Mouse (Mus musculus) midbrain, embryonic 16.5 days (tissue): ENCODE measurements at regions not wholly inside any gene's neighbourhood (a gene's known extent, or its start where the extent isn't known, plus 50 kb on each side); places are given as distances from the start of the nearest gene placed in this dataset.
A peak's percentile ranks its signal among the peaks of the same experiment; 100 is the strongest.
"Not testable (repeated sequence)": the region's sequence is repeated elsewhere in the genome, so short reads cannot be mapped to it uniquely, and the experiment has no call there.

Experiments used
- ATAC-seq: fragments of 200-750 bp; cut with Nextera tagmentation; 2 replicates; pipeline ENCODE4 v1.8.0; 2017; ENCODE audit warnings: moderate TSS enrichment
- H3K27ac ChIP-seq: fragments of 300-500 bp; sonication (generic); 2 replicates; pipeline ENCODE4 v1.5.1; 2014; ENCODE audit warnings: mild to moderate bottlenecking, low read length, mixed read lengths
- H3K27me3 ChIP-seq: fragments of 300-500 bp; sonication (generic); 2 replicates; pipeline ENCODE4 v1.6.1; 2014; ENCODE audit warnings: low read depth, low read length, mixed read lengths; ENCODE audit not compliant: control insufficient read depth, insufficient read depth
- H3K36me3 ChIP-seq: fragments of 300-500 bp; sonication (generic); 2 replicates; pipeline ENCODE4 v1.6.1; 2014; ENCODE audit warnings: mild to moderate bottlenecking, low read length, moderate library complexity, mixed read lengths; ENCODE audit not compliant: control insufficient read depth, insufficient read depth
- H3K4me1 ChIP-seq: fragments of 300-500 bp; sonication (generic); 2 replicates; pipeline ENCODE4 v1.6.1; 2014; ENCODE audit warnings: mild to moderate bottlenecking, low read length, mixed read lengths; ENCODE audit not compliant: control insufficient read depth, insufficient read depth
- H3K4me2 ChIP-seq: fragments of 300-500 bp; sonication (generic); 2 replicates; pipeline ENCODE4 v1.6.1; 2014; ENCODE audit warnings: mild to moderate bottlenecking, low read length, mixed read lengths
- H3K4me3 ChIP-seq: fragments of 300-500 bp; sonication (generic); 2 replicates; pipeline ENCODE4 v1.5.1; 2014; ENCODE audit warnings: low read depth, mild to moderate bottlenecking, low read length, moderate library complexity, mixed read lengths
- H3K9ac ChIP-seq: fragments of 300-500 bp; sonication (generic); 2 replicates; pipeline ENCODE4 v1.6.1; 2014; ENCODE audit warnings: low read depth, low read length, mixed read lengths
- H3K9me3 ChIP-seq: fragments of 300-500 bp; sonication (generic); replicated peaks from 2 replicates; pipeline ENCODE4 v1.6.1; 2014; ENCODE audit warnings: mild to moderate bottlenecking, low read length, mixed read lengths; ENCODE audit not compliant: control insufficient read depth, poor library complexity, severe bottlenecking
- WGBS: fragments of 180-500 bp; shearing (Covaris S2); extraction: QIAGEN DNeasy Blood & Tissue Kit; methylation state at CpG from one replicate; pipeline ENCODE4 v1.1.7; 2014; 5-methylcytosine and 5-hydroxymethylcytosine counted together

- no peaks in the 10 kb centered on the region for H3K4me1 ChIP-seq
- ATAC-seq, result no peak
These were observed 125.6 kb upstream of the Ranbp3l start for GRCm38 (mm10) chr15:8842129-8842528.

GRCm38 (mm10) chr15:8839462-8839861 is 128.3 kb upstream of the Ranbp3l start:
- Histone ChIP-seq H3K27ac (no peak overlapping the region), H3K4me3 (no peak overlapping the region), H3K27me3 (no peaks in the 10 kb centered on the region), H3K9ac (no peak overlapping the region), H3K36me3 (no peaks in the 10 kb centered on the region), H3K4me1 (no peaks in the 10 kb centered on the region), H3K9me3 (no peaks in the 10 kb centered on the region), H3K4me2 (no peak overlapping the region)
- no peak for ATAC-seq
- 42% methylated on average over 1 of the region's 1 CpGs for WGBS

More at GRCm38 (mm10) chr15:8842129-8842528, 125.6 kb upstream of the Ranbp3l start:
- Histone ChIP-seq H3K9me3 (no peaks in the 10 kb centered on the region), H3K36me3 (no peaks in the 10 kb centered on the region), H3K9ac (no peak overlapping the region), H3K27me3 (no peaks in the 10 kb centered on the region), H3K27ac (no peak overlapping the region), H3K4me3 (no peak overlapping the region), H3K4me2 (no peak overlapping the region)
- WGBS, result 51% methylated on average over 9 of the region's 9 CpGs

DNA sequence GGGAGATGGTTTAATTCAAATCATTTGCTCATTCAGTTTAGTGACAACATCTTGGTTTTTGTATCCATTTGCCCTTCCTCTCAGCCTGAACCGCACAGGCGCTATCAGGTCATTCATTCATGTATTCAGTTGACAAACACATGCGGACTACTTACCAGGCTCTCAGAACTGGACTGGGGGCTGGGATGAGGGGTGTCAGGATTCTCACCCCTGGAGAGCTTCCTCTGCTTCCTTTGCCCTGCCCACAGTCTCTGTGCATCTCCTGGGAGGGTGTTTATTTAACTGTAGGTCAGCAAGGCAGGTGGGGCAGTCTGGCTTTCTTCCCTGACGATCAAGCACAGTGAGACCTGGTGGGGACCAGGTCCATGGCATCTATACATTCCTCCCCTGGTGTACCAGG is 123.6 kb upstream of the Slc1a3 start:
- H3K4me1 ChIP-seq, result 0 out of 2 replicates have a peak, but pooled peaks cover 2% of the 10 kb centered on the region
- H3K9me3 ChIP-seq, result no peaks in the 10 kb centered on the region
- H3K4me3 ChIP-seq, result no peak overlapping the region
- H3K36me3 ChIP-seq, result no peaks in the 10 kb centered on the region
- no peak overlapping the region for H3K9ac ChIP-seq
- 87% methylated on average over 4 of the region's 4 CpGs for WGBS
- H3K27me3 ChIP-seq, result no peaks in the 10 kb centered on the region
- H3K27ac ChIP-seq, result no peak overlapping the region
- H3K4me2 ChIP-seq, result no peak overlapping the region
- ATAC-seq, result no peak

GRCm38 (mm10) chr15:8832970-8833369 is 122.4 kb upstream of the Slc1a3 start:
- Histone ChIP-seq H3K4me2 (no peak overlapping the region), H3K4me3 (no peak overlapping the region), H3K27me3 (no peaks in the 10 kb centered on the region), H3K4me1 (0 out of 2 replicates have a peak, but pooled peaks cover 2% of the 10 kb centered on the region), H3K9ac (no peak overlapping the region), H3K9me3 (no peaks in the 10 kb centered on the region), H3K36me3 (no peaks in the 10 kb centered on the region), H3K27ac (no peak overlapping the region)
- WGBS, result 68% methylated on average over 1 of the region's 1 CpGs
- no peak for ATAC-seq

DNA sequence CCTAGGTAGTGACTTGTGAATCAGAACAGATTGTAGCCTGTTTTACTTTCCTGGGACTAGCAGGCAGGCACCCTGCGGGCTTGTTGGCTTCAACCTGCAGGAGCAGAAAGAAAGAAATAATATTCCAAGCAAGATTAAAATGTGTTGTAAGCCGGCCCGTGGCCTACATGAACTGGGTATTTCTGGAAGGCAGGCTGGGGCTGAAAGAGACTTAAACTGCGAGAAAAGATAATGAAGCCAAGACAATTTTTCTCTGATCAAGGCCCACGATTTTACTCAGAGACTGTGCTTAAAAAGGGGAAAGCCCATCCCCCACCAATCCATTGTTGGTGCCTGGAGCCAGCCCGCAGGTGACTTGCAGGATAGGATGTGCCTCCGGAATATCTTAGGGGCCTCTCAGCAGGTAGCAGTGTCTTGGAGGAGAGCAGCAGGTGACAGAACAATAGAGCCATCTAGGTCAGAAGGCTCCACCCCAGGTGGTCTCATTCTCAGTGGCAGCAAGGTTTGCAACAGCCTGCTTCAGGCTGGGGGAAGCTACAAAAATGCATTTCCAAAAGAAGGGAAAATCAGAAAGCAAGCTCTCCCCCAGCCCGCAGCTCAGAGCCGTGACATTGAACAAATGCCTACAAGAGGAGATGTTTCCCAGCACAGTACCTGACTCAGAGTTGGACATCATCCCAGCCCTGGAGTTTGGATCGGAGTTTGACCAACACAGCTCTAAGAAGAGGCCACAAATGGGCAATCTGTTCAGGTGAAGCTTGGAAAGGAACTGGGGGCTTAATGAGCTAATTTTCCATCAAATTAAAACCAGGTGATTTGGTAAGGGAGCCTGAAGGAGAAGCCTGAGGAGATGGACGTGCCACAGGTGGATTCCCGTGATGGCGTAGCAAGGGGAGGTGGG is 121.4 kb upstream of the Slc1a3 start:
- WGBS, result 32% methylated on average over 13 of the region's 13 CpGs
- Histone ChIP-seq H3K4me3 (no peak overlapping the region), H3K27me3 (no peaks in the 10 kb centered on the region), H3K9me3 (no peaks in the 10 kb centered on the region), H3K9ac (no peak overlapping the region), H3K27ac (no peak overlapping the region; the same call in 1 of the 2 replicates), H3K4me1 (0 out of 2 replicates have a peak, but pooled peaks cover 2% of the 10 kb centered on the region), H3K4me2 (no peak overlapping the region), H3K36me3 (no peaks in the 10 kb centered on the region)
- ATAC-seq, result 0 out of 2 replicates have a peak, but pooled peaks have one; percentile 36

- no peak overlapping the region for H3K9ac ChIP-seq
- no peak overlapping the region for H3K4me3 ChIP-seq
- H3K9me3 ChIP-seq, result no peaks in the 10 kb centered on the region; the same call in 1 of the 2 replicates
- ATAC-seq, result no peak
- no peaks in the 10 kb centered on the region for H3K27me3 ChIP-seq
- no peak overlapping the region for H3K27ac ChIP-seq
- H3K4me2 ChIP-seq, result no peak overlapping the region
- H3K4me1 ChIP-seq, result no peaks in the 10 kb centered on the region
- WGBS, result 55% methylated on average over 6 of the region's 6 CpGs
- no peaks in the 10 kb centered on the region for H3K36me3 ChIP-seq
These were observed 114.3 kb upstream of the Slc1a3 start for GRCm38 (mm10) chr15:8824861-8825260.

DNA sequence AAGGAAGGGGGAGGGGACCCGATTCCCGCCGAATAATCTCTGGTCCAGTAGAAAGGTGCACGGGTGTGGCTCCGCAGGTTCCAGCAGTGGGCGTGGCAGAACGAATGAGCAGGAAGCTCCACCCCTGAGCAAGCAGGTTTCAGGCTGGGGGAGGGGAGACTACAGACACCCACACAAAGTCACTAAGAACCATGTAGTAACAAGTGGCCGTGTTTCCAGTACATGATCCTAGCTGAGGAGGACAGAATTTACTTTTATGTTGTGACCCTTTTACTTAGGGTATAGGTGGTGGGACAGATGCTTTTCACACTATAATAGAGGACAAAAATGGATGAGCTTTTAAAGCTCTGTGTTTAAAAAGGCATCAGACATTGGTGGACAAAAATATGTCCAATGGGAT is 112.2 kb upstream of the Slc1a3 start:
- not testable (repeated sequence) for ATAC-seq, H3K27ac ChIP-seq, H3K4me1 ChIP-seq, H3K27me3 ChIP-seq, H3K9me3 ChIP-seq, H3K4me2 ChIP-seq, H3K4me3 ChIP-seq, H3K9ac ChIP-seq, H3K36me3 ChIP-seq
- WGBS, result 88% methylated on average over 2 of the region's 8 CpGs

GRCm38 (mm10) chr15:8817542-8817941 is 107.0 kb upstream of the Slc1a3 start:
- Histone ChIP-seq H3K36me3 (no peaks in the 10 kb centered on the region), H3K4me1 (peaks cover 5% of the 10 kb centered on the region), H3K27me3 (no peaks in the 10 kb centered on the region), H3K27ac (no peak overlapping the region), H3K4me3 (no peak overlapping the region), H3K9ac (no peak overlapping the region), H3K9me3 (no peaks in the 10 kb centered on the region), H3K4me2 (no peak overlapping the region)
- peak; percentile 59; the same call in 1 of the 2 replicates for ATAC-seq
- WGBS, result 54% methylated on average over 8 of the region's 8 CpGs
